Mouse (Mus musculus) limb, embryonic 10.5 days (tissue): ENCODE results near the gene Ttyh1. TPM values are rescaled to one million over a fixed set of nuclear protein-coding genes. Genes with fewer than 3 reads are reported as not detected.
A peak's percentile ranks its signal among the peaks of the same experiment; 100 is the strongest.

ENCODE experiments used
- DNase-seq: peaks from one replicate; pipeline ENCODE4 v3.0.0-alpha.2; 2017; ENCODE audit warnings: low spot score
- H3K27ac ChIP-seq: fragments of 300-500 bp; sonication (generic); 2 replicates; pipeline ENCODE4 v1.5.1; 2016; ENCODE audit warnings: mild to moderate bottlenecking
- H3K27me3 ChIP-seq: fragments of 300-500 bp; sonication (generic); 2 replicates; pipeline ENCODE4 v1.6.1; 2016; ENCODE audit warnings: low read depth, mild to moderate bottlenecking; ENCODE audit not compliant: poor library complexity, severe bottlenecking
- H3K36me3 ChIP-seq: fragments of 300-500 bp; sonication (generic); 2 replicates; pipeline ENCODE4 v1.6.1; 2016; ENCODE audit warnings: mild to moderate bottlenecking, moderate library complexity
- H3K4me1 ChIP-seq: fragments of 300-500 bp; sonication (generic); 2 replicates; pipeline ENCODE4 v1.6.1; 2016
- H3K4me3 ChIP-seq: fragments of 300-500 bp; sonication (generic); 2 replicates; pipeline ENCODE4 v1.5.1; 2016; ENCODE audit warnings: mild to moderate bottlenecking, moderate library complexity
- H3K9me3 ChIP-seq: fragments of 300-500 bp; sonication (generic); replicated peaks from 2 replicates; pipeline ENCODE4 v1.6.1; 2016; ENCODE audit warnings: mild to moderate bottlenecking
- WGBS: fragments of 180-500 bp; shearing (Covaris S2); methylation state at CpG from one replicate; pipeline ENCODE4 v1.1.7; 2016; 5-methylcytosine and 5-hydroxymethylcytosine counted together
- polyA plus RNA-seq: library from polyadenylated mRNA; unstranded; fragments of >200 nt; fragmentation: Nextera tagmentation; extraction: Ambion mirVana; gene quantifications from 2 replicates; pipeline ENCODE4 v1.2.1, GENCODE M21; 2016

Ttyh1 gene
- polyA plus RNA-seq, 1 experiment from 2014 or later, result 1.2 TPM

- no peaks in the 10 kb centered on the region; the same call in 1 of the 2 replicates for H3K4me1 ChIP-seq
- H3K27ac ChIP-seq, result no peak overlapping the region
- WGBS, result 88% methylated on average over 6 of the region's 6 CpGs
- no peaks in the 10 kb centered on the region for H3K36me3 ChIP-seq
- no peaks in the 10 kb centered on the region for H3K9me3 ChIP-seq
- no peak overlapping the region for H3K4me3 ChIP-seq
- no peak for DNase-seq
- H3K27me3 ChIP-seq, result no peaks in the 10 kb centered on the region
Observed at GRCm38 (mm10) chr7:4170193-4170938, 51.2 kb downstream of the Ttyh1 start.

GRCm38 (mm10) chr7:4178438-4178837 is 59.2 kb downstream of the Ttyh1 start:
- Histone ChIP-seq H3K36me3 (no peaks in the 10 kb centered on the region), H3K9me3 (no peaks in the 10 kb centered on the region), H3K27ac (no peak overlapping the region), H3K4me1 (no peaks in the 10 kb centered on the region), H3K4me3 (no peak overlapping the region), H3K27me3 (no peaks in the 10 kb centered on the region)
- WGBS, result 47% methylated on average over 3 of the region's 3 CpGs
- DNase-seq, result peak; percentile 49

Other genes with a start within 250 kb of the Ttyh1 start
- gene Gm14548, start 221.3 kb upstream of the Ttyh1 start, polyA plus RNA-seq, result not detected in 2 replicates
- gene Lilra6, start 203.9 kb upstream of the Ttyh1 start, polyA plus RNA-seq, result not detected in 2 replicates
- gene Lair1, start 56.2 kb upstream of the Ttyh1 start, polyA plus RNA-seq, result 0.13 and 0.19 TPM in 2 replicates
- gene Leng8, start 17.6 kb downstream of the Ttyh1 start, polyA plus RNA-seq, result 61.7 and 75.9 TPM in 2 replicates
- gene Leng9, start 31.0 kb downstream of the Ttyh1 start, polyA plus RNA-seq, result 1.2 and 2.0 TPM in 2 replicates
- gene Cdc42ep5, start 45.5 kb downstream of the Ttyh1 start, polyA plus RNA-seq, result 23.5 and 32.3 TPM in 2 replicates
- gene Lilra5, start 118.3 kb downstream of the Ttyh1 start, polyA plus RNA-seq, result not detected in 2 replicates
- not detected in 2 replicates for gene Ncr1, start 218.3 kb downstream of the Ttyh1 start, polyA plus RNA-seq